Mouse (Mus musculus) ES-Bruce4 (cell line): Measurements from ENCODE around the gene Gm28230. TPM values are rescaled to one million over a fixed set of nuclear protein-coding genes. Genes with fewer than 3 reads are reported as not detected.

Experiments used
- H3K27ac ChIP-seq: 2 replicates; pipeline ENCODE4 v1.5.1; 2012; ENCODE audit warnings: low read length, inconsistent platforms; ENCODE audit not compliant: insufficient read depth
- H3K27me3 ChIP-seq: 2 replicates; pipeline ENCODE4 v1.6.1; 2012; ENCODE audit warnings: mild to moderate bottlenecking, low read length, inconsistent platforms; ENCODE audit not compliant: control insufficient read depth, poor library complexity, insufficient read depth, severe bottlenecking
- H3K36me3 ChIP-seq: 2 replicates; pipeline ENCODE4 v1.6.1; 2012; ENCODE audit warnings: inconsistent platforms, mild to moderate bottlenecking, low read length, moderate library complexity; ENCODE audit not compliant: control insufficient read depth, poor library complexity, insufficient read depth, severe bottlenecking
- H3K4me1 ChIP-seq: one replicate; pipeline ENCODE4 v1.8.1; 2011; ENCODE audit warnings: low read length; ENCODE audit not compliant: control insufficient read depth, insufficient read depth
- H3K4me3 ChIP-seq: 2 replicates; pipeline ENCODE4 v1.5.1; 2011; ENCODE audit warnings: low read depth, mild to moderate bottlenecking, low read length
- H3K9ac ChIP-seq: 2 replicates; pipeline ENCODE4 v1.6.1; 2012; ENCODE audit warnings: low read depth, mild to moderate bottlenecking, inconsistent platforms; ENCODE audit not compliant: poor library complexity, severe bottlenecking
- H3K9me3 ChIP-seq: replicated peaks from 2 replicates; pipeline ENCODE4 v1.6.1; 2012; ENCODE audit warnings: mild to moderate bottlenecking, low read length, inconsistent platforms; ENCODE audit not compliant: control insufficient read depth, poor library complexity, insufficient read depth, severe bottlenecking
- CTCF ChIP-seq: IDR thresholded peaks from one replicate; pipeline ENCODE4 v1.8.1; 2011; ENCODE audit warnings: low read depth, low read length
- EP300 ChIP-seq: IDR thresholded peaks from 2 replicates; pipeline ENCODE4 v1.6.1; 2011; ENCODE audit warnings: low read depth, low read length; ENCODE audit not compliant: insufficient read depth
- POLR2A ChIP-seq: IDR thresholded peaks from one replicate; pipeline ENCODE4 v1.8.1; 2011; ENCODE audit warnings: low read length; ENCODE audit not compliant: insufficient read depth
- polyA plus RNA-seq: library from polyadenylated mRNA; stranded (reverse); fragments of >200 nt; gene quantifications from 2 replicates; pipeline ENCODE4 v1.2.4, GENCODE M21; 2011; ENCODE audit warnings: low read depth; ENCODE audit not compliant: missing spikeins, insufficient read depth, insufficient read length

The Gm28230 gene
- polyA plus RNA-seq, 1 experiment, result not detected

DNA sequence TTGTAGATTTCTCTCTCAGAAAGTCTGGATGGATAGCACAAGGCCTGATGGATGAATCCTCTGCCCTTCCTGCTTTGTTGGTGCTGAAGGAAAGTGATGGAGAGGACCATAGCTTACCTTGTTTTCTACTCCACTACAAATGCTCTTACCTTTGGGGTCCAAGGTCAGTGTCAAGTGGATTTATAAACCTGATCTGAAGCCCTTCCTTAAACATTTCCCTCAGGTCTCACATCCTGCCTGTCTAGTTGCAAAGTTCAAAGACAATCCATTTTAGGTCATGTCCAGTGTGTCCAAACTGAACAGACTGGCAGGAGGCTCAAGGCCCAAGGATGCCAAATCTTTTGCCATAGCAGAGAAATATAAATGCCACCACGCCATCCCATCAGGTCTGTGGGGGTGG lies 25.3 kb downstream of the Gm28230 start:
- Histone ChIP-seq H3K27ac (no peak overlapping the region), H3K4me1 (no peaks in the 10 kb centered on the region), H3K4me3 (no peak overlapping the region), H3K9me3 (no peaks in the 10 kb centered on the region), H3K9ac (no peak overlapping the region), H3K36me3 (no peaks in the 10 kb centered on the region), H3K27me3 (peaks cover 38% of the 10 kb centered on the region)
- TF ChIP-seq EP300 (no peak), POLR2A (no peak), CTCF (no peak)

- Histone ChIP-seq H3K27me3 (peaks cover 38% of the 10 kb centered on the region), H3K4me1 (no peaks in the 10 kb centered on the region), H3K36me3 (no peaks in the 10 kb centered on the region), H3K9me3 (no peaks in the 10 kb centered on the region), H3K27ac (no peak overlapping the region), H3K9ac (no peak overlapping the region), H3K4me3 (peak overlapping the region; percentile 16)
- TF ChIP-seq EP300 (no peak), CTCF (no peak), POLR2A (no peak)
Measured at GRCm38 (mm10) chr2:74752431-74753174, 26.1 kb downstream of the Gm28230 start.

DNA sequence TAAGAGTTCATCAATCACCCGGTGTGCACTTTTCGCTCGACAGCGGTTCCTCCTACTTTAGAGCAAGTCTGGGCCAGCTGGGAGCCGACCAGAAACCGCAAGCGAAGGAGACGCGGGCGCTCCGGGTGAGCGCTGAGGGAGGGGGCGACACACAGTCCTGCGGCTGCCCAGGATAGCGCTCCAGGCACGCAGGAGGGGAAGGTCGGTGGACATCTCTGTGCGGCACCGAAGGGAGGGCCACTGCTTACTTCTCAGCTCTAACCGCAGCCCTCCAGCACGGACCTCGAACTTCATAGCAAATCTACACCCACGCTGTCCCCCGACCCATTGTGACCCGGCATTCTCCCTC lies 26.6 kb downstream of the Gm28230 start:
- Histone ChIP-seq H3K27ac (no peak overlapping the region), H3K27me3 (peaks cover 39% of the 10 kb centered on the region), H3K9ac (no peak overlapping the region), H3K4me1 (no peaks in the 10 kb centered on the region), H3K4me3 (peak overlapping the region; percentile 16), H3K36me3 (no peaks in the 10 kb centered on the region), H3K9me3 (no peaks in the 10 kb centered on the region)
- TF ChIP-seq POLR2A (no peak), CTCF (no peak), EP300 (no peak)

DNA sequence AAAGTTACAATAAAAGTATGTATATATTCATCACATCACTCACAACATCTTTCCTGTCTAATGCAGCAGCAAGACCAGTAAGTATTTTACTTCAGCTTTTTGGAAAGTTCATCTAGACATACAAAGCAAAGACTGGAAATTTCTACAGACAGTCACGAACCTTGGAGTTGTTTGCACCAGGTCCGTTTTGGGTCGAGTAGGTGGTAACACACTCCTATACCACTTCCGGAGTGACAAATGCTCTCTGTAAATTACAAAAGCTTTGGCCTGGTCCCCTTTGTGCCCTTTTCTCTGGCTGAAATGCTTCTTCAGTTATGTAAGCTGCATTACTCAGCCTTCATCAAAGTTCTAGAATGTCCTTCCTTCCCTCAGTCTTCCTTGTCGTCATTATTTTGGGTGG lies 27.2 kb downstream of the Gm28230 start:
- Histone ChIP-seq H3K4me1 (no peaks in the 10 kb centered on the region), H3K9me3 (no peaks in the 10 kb centered on the region), H3K36me3 (no peaks in the 10 kb centered on the region), H3K9ac (no peak overlapping the region), H3K27ac (no peak overlapping the region), H3K27me3 (peaks cover 36% of the 10 kb centered on the region), H3K4me3 (no peak overlapping the region)
- TF ChIP-seq POLR2A (no peak), CTCF (no peak), EP300 (no peak)

DNA sequence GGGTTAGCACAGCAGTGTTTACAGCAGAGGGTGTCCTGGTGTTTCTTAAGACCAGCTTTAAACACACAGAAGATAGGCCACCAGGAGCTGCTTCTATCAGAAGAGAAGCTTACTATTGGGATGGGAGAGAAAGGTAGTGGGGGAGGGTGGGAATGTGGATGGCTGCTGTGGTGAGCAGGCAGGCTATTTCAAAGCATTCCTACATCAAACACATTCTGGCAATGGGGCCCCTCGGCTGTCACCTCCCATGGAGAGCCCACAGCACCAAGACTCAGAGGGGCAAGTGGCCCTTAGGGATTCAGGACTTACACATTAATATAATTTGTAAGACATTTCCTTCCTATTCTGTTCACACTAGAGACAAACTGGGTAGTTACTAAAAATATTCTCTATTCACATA lies 33.6 kb downstream of the Gm28230 start:
- Histone ChIP-seq H3K27me3 (peaks cover 34% of the 10 kb centered on the region), H3K27ac (no peak overlapping the region), H3K9me3 (no peaks in the 10 kb centered on the region), H3K36me3 (no peaks in the 10 kb centered on the region), H3K4me1 (no peaks in the 10 kb centered on the region), H3K4me3 (no peak overlapping the region), H3K9ac (no peak overlapping the region)
- no peak for TF ChIP-seq EP300
- no peak for TF ChIP-seq POLR2A
- TF ChIP-seq CTCF, result no peak

GRCm38 (mm10) chr2:74761941-74762340 lies 35.4 kb downstream of the Gm28230 start:
- no peak overlapping the region for H3K27ac ChIP-seq
- TF ChIP-seq EP300 (no peak), CTCF (no peak), POLR2A (no peak)
- peaks cover 35% of the 10 kb centered on the region for H3K27me3 ChIP-seq
- H3K4me1 ChIP-seq, result no peaks in the 10 kb centered on the region
- no peaks in the 10 kb centered on the region for H3K36me3 ChIP-seq
- H3K4me3 ChIP-seq, result no peak overlapping the region
- H3K9ac ChIP-seq, result no peak overlapping the region
- no peaks in the 10 kb centered on the region for H3K9me3 ChIP-seq
